Mouse (Mus musculus) ES-Bruce4 (cell line): ENCODE measurements around the gene Rasgrp2.

ENCODE experiments used
- EP300 ChIP-seq: IDR thresholded peaks from 2 replicates; pipeline ENCODE4 v1.6.1; 2011; ENCODE audit warnings: low read depth, low read length; ENCODE audit not compliant: insufficient read depth
- POLR2A ChIP-seq: IDR thresholded peaks from one replicate; pipeline ENCODE4 v1.8.1; 2011; ENCODE audit warnings: low read length; ENCODE audit not compliant: insufficient read depth

DNA sequence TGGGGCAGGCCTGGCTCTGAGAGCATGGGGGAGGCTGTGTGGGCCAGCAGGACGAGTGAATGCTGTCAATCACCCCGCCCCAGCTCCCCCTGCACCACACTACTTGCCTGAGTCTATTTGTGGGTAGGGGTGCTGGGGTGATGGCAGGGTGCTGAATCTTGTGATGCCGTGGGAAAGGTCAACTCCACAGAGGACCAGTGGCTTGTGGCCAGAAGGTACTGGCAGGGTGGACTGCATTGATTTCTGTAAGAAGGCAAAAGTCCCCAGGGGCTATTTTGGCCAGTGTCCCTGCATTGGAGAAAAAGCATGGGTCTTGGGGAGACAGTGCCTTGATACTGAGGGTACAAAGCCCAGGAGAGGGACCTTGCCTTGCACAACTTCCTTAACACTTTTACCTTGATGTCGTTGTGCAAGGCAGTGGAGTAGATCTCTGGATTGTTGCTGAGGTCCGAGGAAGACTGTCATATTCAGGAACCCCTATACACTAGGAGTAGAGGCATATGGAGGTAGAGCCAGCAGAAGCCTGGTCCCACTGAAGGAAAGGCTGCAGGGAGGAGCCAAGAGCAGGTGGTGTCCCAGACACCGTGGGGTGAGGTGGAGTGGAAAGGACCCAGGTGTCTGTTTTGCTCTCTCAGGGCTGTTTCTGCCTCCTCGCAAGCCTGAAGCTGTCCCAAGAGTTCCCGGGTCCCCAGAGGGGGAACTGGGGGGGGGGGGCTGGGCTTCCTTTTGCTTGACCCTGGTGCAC lies 25.2 kb downstream of the Rasgrp2 start:
- TF ChIP-seq POLR2A (no peak), EP300 (no peak)
